Mouse (Mus musculus) limb, embryonic 11.5 days (tissue): ENCODE data around the gene Fblim1. TPM values are rescaled to one million over a fixed set of nuclear protein-coding genes. Genes with fewer than 3 reads are reported as not detected.
"Not testable (repeated sequence)": the region's sequence is repeated elsewhere in the genome, so short reads cannot be mapped to it uniquely, and the experiment has no call there.

Experiments used
- ATAC-seq: fragments of 200-750 bp; cut with Nextera tagmentation; 2 replicates; pipeline ENCODE4 v1.8.0; 2017; ENCODE audit warnings: low read depth; ENCODE audit not compliant: insufficient number of reproducible peaks, low FRiP score, low TSS enrichment
- DNase-seq: peaks from one replicate; pipeline ENCODE4 v3.0.0-alpha.2; 2015; ENCODE audit warnings: low spot score
- H3K27ac ChIP-seq: fragments of 300-500 bp; sonication (generic); replicated peaks from 2 replicates; pipeline ENCODE4 v1.5.1; 2014; ENCODE audit warnings: low read depth, mild to moderate bottlenecking, low read length
- H3K27me3 ChIP-seq: fragments of 300-500 bp; sonication (generic); 2 replicates; pipeline ENCODE4 v1.6.1; 2014; ENCODE audit warnings: mild to moderate bottlenecking, low read length, mixed read lengths; ENCODE audit not compliant: control insufficient read depth, insufficient read depth
- H3K36me3 ChIP-seq: fragments of 300-500 bp; sonication (generic); 2 replicates; pipeline ENCODE4 v1.6.1; 2014; ENCODE audit warnings: mild to moderate bottlenecking, low read length, moderate library complexity, mixed read lengths; ENCODE audit not compliant: control insufficient read depth, insufficient read depth
- H3K4me1 ChIP-seq: fragments of 300-500 bp; sonication (generic); 2 replicates; pipeline ENCODE4 v1.6.1; 2014; ENCODE audit warnings: low read length, mixed read lengths; ENCODE audit not compliant: control insufficient read depth, insufficient read depth
- H3K4me2 ChIP-seq: fragments of 300-500 bp; sonication (generic); 2 replicates; pipeline ENCODE4 v1.6.1; 2014; ENCODE audit warnings: low read depth, mild to moderate bottlenecking, moderate library complexity; ENCODE audit not compliant: severe bottlenecking
- H3K4me3 ChIP-seq: fragments of 300-500 bp; sonication (generic); 2 replicates; pipeline ENCODE4 v1.5.1; 2014; ENCODE audit warnings: low read depth, low read length
- H3K9ac ChIP-seq: fragments of 300-500 bp; sonication (generic); 2 replicates; pipeline ENCODE4 v1.6.1; 2014; ENCODE audit warnings: mild to moderate bottlenecking, low read length
- H3K9me3 ChIP-seq: fragments of 300-500 bp; sonication (generic); 2 replicates; pipeline ENCODE4 v1.6.1; 2016; ENCODE audit warnings: low read length; ENCODE audit not compliant: control insufficient read depth
- WGBS: fragments of 180-500 bp; shearing (Covaris S2); extraction: QIAGEN DNeasy Blood & Tissue Kit; methylation state at CpG from one replicate; pipeline ENCODE4 v1.1.7; 2014; 5-methylcytosine and 5-hydroxymethylcytosine counted together
- polyA plus RNA-seq: library from polyadenylated mRNA; unstranded; fragments of >200 nt; fragmentation: Nextera tagmentation; extraction: Ambion mirVana; gene quantifications from 2 replicates; pipeline ENCODE4 v1.2.1, GENCODE M21; 2014

Gene Fblim1
- polyA plus RNA-seq, 1 experiment from 2014 or later: 67.2 TPM

- not testable (repeated sequence) for H3K27me3 ChIP-seq
These were observed 51.5 kb downstream of the Fblim1 start for GRCm38 (mm10) chr4:141554255-141554865.

GRCm38 (mm10) chr4:141552484-141552883 is 53.4 kb downstream of the Fblim1 start:
- Histone ChIP-seq H3K27ac (0 out of 2 replicates have a peak overlapping the region, but pooled peaks have one; percentile 14), H3K9ac (no peak overlapping the region), H3K27me3 (no peaks in the 10 kb centered on the region), H3K9me3 (no peaks in the 10 kb centered on the region), H3K4me1 (peaks cover 8% of the 10 kb centered on the region; the same call in 1 of the 2 replicates), H3K4me2 (peak overlapping the region; percentile 12; the same call in 1 of the 2 replicates), H3K4me3 (no peak overlapping the region), H3K36me3 (no peaks in the 10 kb centered on the region)
- ATAC-seq: peak; percentile 83
- WGBS: 10% methylated on average over 2 of the region's 2 CpGs
- DNase-seq: peak; percentile 51

More at GRCm38 (mm10) chr4:141554255-141554865, 51.5 kb downstream of the Fblim1 start:
- not testable (repeated sequence) for H3K9me3 ChIP-seq, H3K9ac ChIP-seq, DNase-seq, H3K36me3 ChIP-seq, ATAC-seq, H3K4me2 ChIP-seq, H3K4me3 ChIP-seq, H3K27ac ChIP-seq
- 88% methylated on average over 8 of the region's 9 CpGs for WGBS
- peaks cover 11% of the 10 kb centered on the region; the same call in 1 of the 2 replicates for H3K4me1 ChIP-seq

GRCm38 (mm10) chr4:141547299-141547698 is 58.6 kb downstream of the Fblim1 start:
- H3K4me2 ChIP-seq: peak overlapping the region; percentile 95
- ATAC-seq: no peak
- H3K27ac ChIP-seq: peak overlapping the region; percentile 99
- DNase-seq: no peak
- WGBS: 34% methylated on average over 9 of the region's 9 CpGs
- H3K27me3 ChIP-seq: no peaks in the 10 kb centered on the region
- H3K9me3 ChIP-seq: no peaks in the 10 kb centered on the region
- peak overlapping the region; percentile 97 for H3K9ac ChIP-seq
- peak overlapping the region; percentile 76 for H3K4me3 ChIP-seq
- no peaks in the 10 kb centered on the region for H3K36me3 ChIP-seq
- peaks cover 9% of the 10 kb centered on the region; the same call in 1 of the 2 replicates for H3K4me1 ChIP-seq

GRCm38 (mm10) chr4:141546334-141547200 is 59.3 kb downstream of the Fblim1 start:
- no peaks in the 10 kb centered on the region for H3K36me3 ChIP-seq
- 0 out of 2 replicates have a peak, but pooled peaks cover 4% of the 10 kb centered on the region for H3K4me1 ChIP-seq
- peak overlapping the region; percentile 99 for H3K27ac ChIP-seq
- H3K27me3 ChIP-seq: no peaks in the 10 kb centered on the region
- H3K4me3 ChIP-seq: peak overlapping the region; percentile 76
- ATAC-seq (peak; percentile 85), DNase-seq (peak; percentile 92)
- H3K9ac ChIP-seq: peak overlapping the region; percentile 97
- no peaks in the 10 kb centered on the region for H3K9me3 ChIP-seq
- WGBS: under 1% methylated on average over 81 of the region's 98 CpGs
- peak overlapping the region; percentile 95 for H3K4me2 ChIP-seq

GRCm38 (mm10) chr4:141545743-141546333 is 60.1 kb downstream of the Fblim1 start:
- Histone ChIP-seq H3K4me3 (peak overlapping the region; percentile 76), H3K36me3 (no peaks in the 10 kb centered on the region), H3K9me3 (no peaks in the 10 kb centered on the region), H3K9ac (peak overlapping the region; percentile 97), H3K4me2 (peak overlapping the region; percentile 95), H3K4me1 (0 out of 2 replicates have a peak, but pooled peaks cover 4% of the 10 kb centered on the region), H3K27me3 (no peaks in the 10 kb centered on the region), H3K27ac (peak overlapping the region; percentile 99)
- WGBS: 1% methylated on average over 46 of the region's 56 CpGs
- ATAC-seq: peak; percentile 71
- DNase-seq: peak; percentile 99

GRCm38 (mm10) chr4:141545071-141545742 is 60.7 kb downstream of the Fblim1 start:
- WGBS: under 1% methylated on average over 45 of the region's 45 CpGs
- H3K4me1 ChIP-seq: 0 out of 2 replicates have a peak, but pooled peaks cover 4% of the 10 kb centered on the region
- no peaks in the 10 kb centered on the region for H3K9me3 ChIP-seq
- no peaks in the 10 kb centered on the region for H3K36me3 ChIP-seq
- peak overlapping the region; percentile 61 for H3K9ac ChIP-seq
- DNase-seq: peak; percentile 74
- ATAC-seq: peak; percentile 40; the same call in 1 of the 2 replicates
- H3K4me2 ChIP-seq: peak overlapping the region; percentile 95
- H3K27me3 ChIP-seq: no peaks in the 10 kb centered on the region
- H3K27ac ChIP-seq: peak overlapping the region; percentile 90
- H3K4me3 ChIP-seq: peak overlapping the region; percentile 76

- ATAC-seq (no peak), DNase-seq (no peak)
- H3K4me1 ChIP-seq: 0 out of 2 replicates have a peak, but pooled peaks cover 4% of the 10 kb centered on the region
- H3K9me3 ChIP-seq: no peaks in the 10 kb centered on the region
- WGBS: 48% methylated on average over 2 of the region's 2 CpGs
- H3K36me3 ChIP-seq: no peaks in the 10 kb centered on the region
- H3K27me3 ChIP-seq: no peaks in the 10 kb centered on the region
- H3K4me2 ChIP-seq: peak overlapping the region; percentile 95
- no peak overlapping the region for H3K9ac ChIP-seq
- no peak overlapping the region for H3K27ac ChIP-seq
- H3K4me3 ChIP-seq: peak overlapping the region; percentile 76
These were observed 61.4 kb downstream of the Fblim1 start for GRCm38 (mm10) chr4:141544536-141544935.
